Mouse (Mus musculus) gastrocnemius, adult 2 months (tissue): ENCODE results near the gene Ghdc. TPM values are rescaled to one million over a fixed set of nuclear protein-coding genes. Genes with fewer than 3 reads are reported as not detected.

Experiments
- DNase-seq: peaks from one replicate; pipeline ENCODE4 v3.0.0; 2022
- H3K27ac ChIP-seq: fragments of 200-600 bp; 2 replicates; pipeline ENCODE4 v1.8.1; 2022; ENCODE audit warnings: mild to moderate bottlenecking
- H3K4me3 ChIP-seq: fragments of 200-600 bp; 2 replicates; pipeline ENCODE4 v1.8.1; 2022; ENCODE audit warnings: mild to moderate bottlenecking, moderate library complexity
- CTCF ChIP-seq: fragments of 200-600 bp; IDR thresholded peaks from 2 replicates; pipeline ENCODE4 v1.8.1; 2022; ENCODE audit warnings: antibody characterized with exemption, mild to moderate bottlenecking, moderate library complexity
- intact Hi-C: fragments of 180-260 bp; cut with DNase I; formaldehyde crosslinking; loops from one replicate; pipeline ENCODE4 v1.15.1; 2025
- total RNA-seq, 2 experiments: library from RNA; stranded (reverse); gene quantifications; 2 replicates each; pipeline ENCODE4 v1.2.3; 2021

Gene Ghdc
- total RNA-seq, 2 experiments from 2014 or later: 4.3 to 6.9 TPM

DNA sequence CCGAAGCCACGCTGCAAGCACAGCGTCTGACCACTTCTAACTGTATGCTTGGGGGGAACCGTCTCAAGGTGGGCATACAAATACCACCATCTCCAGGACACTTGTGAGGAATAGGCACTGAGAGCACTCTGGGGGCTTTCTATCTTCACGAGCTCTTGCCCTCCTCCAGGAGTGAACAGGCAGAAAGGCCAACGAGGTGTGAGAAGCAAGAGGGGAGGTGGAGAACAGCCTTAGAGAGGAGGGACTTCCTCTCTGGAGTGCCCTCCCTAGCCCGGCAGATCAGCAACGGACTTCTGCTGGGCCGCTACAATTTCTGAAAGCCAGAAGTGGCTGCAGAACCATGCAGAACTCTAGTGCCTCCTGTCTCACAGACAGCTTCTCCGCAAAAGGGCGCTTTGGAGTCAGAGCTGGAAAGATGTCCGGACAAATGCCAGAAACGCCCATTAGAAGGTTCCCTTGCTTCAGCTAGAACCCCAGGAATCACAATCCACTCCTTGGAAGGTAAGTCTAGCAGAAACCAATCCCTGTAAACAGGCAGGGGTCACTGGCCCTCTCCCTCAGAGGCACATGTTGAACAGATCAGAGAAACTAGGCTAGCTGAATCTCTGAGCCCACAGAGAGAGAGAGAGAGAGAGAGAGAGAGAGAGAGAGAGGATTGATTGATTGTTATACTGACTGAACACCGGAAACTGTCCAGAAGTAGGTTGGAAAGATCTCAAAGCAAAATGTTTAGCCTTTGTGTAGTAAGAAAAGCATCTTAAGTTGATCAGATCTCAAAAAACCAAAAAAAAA is 34.6 kb downstream of the Ghdc start:
- DNase-seq: no peak
- Histone ChIP-seq H3K27ac (peak overlapping the region; percentile 95), H3K4me3 (peak overlapping the region; percentile 92)
- TF ChIP-seq CTCF: no peak
- intact Hi-C loops: no loop called here

DNA sequence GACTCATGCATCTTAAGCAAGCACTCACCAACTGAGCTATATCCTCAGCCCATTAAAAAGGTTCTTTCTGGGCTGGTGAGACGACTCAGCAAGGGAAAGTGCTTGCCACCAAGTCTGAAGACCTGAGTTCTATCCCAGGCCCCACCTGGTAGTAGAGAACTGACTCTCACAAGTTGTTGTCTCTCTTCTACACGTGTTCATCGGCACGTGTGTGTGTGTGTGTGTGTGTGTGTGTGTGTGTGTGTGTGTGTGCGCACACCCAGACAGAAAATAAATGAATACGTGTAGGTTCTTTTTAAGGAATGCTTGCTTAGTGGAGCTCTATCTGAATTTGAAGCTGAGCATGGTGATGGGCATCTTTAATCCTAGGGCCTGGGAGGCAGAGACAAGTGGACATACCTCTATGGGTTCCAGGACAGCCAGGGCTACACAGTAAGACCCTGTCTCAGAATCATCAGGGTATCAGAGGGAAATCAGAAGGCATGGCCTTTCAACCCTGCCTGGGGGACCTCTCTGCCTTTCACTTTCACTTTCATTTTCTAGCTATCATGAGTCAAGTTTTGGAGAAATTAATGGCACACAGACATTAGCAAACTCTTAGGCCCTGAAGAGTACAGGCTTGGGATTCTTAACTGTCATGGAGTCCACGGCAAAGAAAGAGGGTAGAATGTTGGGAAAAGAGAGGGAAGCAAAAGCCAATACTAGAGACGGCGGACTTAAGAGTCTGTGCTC is 35.5 kb downstream of the Ghdc start:
- intact Hi-C loops: no loop called here
- TF ChIP-seq CTCF: no peak
- DNase-seq: no peak
- Histone ChIP-seq H3K27ac (peak overlapping the region; percentile 95), H3K4me3 (peak overlapping the region; percentile 92)

DNA sequence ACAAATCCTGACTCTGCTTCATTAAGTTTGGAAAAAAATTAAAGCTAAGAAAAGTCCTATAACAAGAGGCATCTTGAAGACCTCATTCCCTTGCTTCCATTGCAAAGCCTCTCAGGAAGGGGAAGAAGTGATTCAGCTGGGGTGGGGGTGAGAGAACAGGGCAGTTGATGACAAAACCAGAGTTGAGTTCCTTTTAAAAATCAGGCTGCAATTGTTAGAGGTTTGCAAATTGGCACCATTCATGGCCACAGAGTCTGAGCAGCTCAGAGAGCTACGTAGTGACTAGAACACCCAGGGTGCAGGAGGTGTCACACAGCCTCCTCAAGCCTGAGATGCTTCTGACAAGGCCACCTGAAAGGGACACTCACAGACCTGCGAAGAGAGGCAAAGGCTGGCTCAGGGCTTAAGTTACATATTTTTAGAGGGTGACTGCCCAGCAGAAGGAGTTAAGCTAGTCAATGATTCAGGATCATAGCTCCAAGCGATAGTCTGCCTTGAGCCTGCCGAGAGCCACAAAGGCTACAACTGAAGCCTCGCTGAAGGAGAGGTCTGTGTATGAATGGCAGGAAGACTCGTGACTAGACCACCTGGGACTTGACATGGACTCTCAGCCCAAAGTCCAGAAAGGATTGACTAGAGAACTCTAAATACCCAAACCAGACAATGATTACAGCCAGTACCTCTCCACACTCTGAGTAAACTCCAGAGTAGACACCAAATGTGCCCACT is 40.1 kb downstream of the Ghdc start:
- no peak for TF ChIP-seq CTCF
- peak overlapping the region; percentile 85 for H3K27ac ChIP-seq
- peak overlapping the region; percentile 28; the same call in 1 of the 2 replicates for H3K4me3 ChIP-seq
- intact Hi-C loops: no loop called here
- DNase-seq: no peak

DNA sequence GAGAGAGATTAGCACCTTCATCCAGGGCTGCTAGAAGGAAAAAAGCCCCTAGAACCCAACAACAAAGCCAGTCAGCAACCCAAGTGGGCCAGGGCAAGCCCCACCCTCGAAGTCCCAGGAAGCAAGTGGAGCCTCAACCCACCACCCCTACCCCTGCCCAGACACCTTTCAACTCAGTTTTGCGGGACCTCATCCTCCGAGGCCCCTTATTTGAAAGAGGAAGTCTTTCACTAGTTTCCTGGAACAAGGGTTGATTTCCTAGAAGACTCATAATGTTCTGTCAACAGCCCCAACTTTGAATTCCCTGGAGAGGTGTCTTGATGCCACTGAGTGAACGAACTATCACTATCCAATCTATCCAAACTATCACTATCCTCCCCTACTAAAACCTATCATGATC is 40.8 kb downstream of the Ghdc start:
- Histone ChIP-seq H3K4me3 (no peak overlapping the region; the same call in 1 of the 2 replicates), H3K27ac (peak overlapping the region; percentile 85)
- intact Hi-C loops: no loop called here
- no peak for TF ChIP-seq CTCF
- DNase-seq: no peak

DNA sequence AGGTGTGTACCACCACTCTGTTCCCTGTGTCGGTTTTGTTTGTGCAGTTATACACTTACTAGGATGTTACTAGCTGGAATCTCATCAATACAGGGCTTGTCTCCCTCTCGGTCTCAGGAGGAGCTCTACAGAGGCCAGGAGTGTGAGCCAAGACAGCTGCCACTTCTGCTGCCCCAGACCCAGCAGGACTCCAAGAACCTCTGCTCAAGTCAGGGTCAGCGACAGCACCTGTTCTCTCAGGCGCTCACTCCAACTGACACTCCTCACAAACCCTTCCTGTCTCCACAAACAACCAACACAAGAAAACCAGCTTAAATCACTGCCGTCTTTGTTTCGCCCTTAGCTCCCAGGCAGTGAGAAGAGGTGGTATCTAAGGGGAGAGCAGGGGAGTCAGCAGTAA is 42.2 kb downstream of the Ghdc start:
- DNase-seq: peak; percentile 69
- Histone ChIP-seq H3K27ac (peak overlapping the region; percentile 85), H3K4me3 (no peak overlapping the region)
- no peak for TF ChIP-seq CTCF
- intact Hi-C loops: no loop called here

DNA sequence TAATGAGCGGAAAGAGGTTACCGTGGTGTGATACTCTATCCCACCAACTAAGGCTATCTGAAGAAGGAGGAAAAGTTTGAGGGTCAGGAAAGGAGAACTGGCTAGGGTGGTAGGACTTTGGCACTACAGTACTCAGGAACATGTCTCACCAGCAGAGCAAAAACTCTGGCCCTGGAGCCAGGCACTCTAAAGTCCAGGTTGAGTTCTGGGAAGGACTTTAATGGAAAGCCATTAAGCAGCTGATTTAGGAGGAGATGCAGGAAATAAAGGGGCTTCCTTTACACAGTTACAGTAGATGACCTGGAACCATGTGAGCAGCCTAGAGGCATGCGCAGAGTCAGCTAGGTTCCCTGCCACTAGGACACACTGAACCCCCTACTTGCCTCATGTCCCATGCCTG is 43.6 kb downstream of the Ghdc start:
- peak overlapping the region; percentile 85 for H3K27ac ChIP-seq
- DNase-seq: no peak
- intact Hi-C loops: no loop called here
- H3K4me3 ChIP-seq: no peak overlapping the region
- no peak for TF ChIP-seq CTCF

DNA sequence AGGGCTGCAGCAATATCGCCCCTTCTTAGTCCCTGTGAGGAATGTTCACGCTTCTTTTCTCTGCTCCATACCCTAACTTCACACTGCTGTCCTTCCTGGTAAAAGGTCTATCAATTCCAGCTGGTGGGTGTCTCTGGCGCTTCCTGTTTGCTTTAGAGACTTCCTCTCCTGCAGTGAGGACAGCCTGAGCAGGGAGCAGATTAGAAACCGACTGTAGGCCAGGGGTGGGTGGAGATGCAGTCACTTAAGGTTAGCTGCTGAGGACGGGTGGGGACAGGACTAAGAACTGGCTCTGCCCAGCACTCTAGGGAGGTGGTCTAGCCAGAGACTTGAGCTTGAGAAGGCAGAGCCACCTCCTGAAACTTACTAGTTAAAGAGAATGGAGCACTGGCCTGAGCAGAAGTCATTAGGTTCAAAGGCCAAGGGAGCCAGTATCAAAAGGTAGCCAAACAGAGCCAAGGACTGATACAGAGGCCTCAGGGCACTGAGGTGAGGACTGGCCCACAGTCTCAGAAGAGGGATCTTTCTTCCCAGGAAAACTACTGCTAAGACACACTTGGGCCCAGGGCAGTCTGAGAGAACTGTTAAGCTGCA is 45.7 kb downstream of the Ghdc start:
- Histone ChIP-seq H3K27ac (peak overlapping the region; percentile 84), H3K4me3 (peak overlapping the region; percentile 7; the same call in 1 of the 2 replicates)
- no peak for DNase-seq
- no peak for TF ChIP-seq CTCF
- intact Hi-C loops: loop anchor here (5.0 kb wide), 1 partner anchor 232 kb away; no protein-coding TSS in a partner anchor

DNA sequence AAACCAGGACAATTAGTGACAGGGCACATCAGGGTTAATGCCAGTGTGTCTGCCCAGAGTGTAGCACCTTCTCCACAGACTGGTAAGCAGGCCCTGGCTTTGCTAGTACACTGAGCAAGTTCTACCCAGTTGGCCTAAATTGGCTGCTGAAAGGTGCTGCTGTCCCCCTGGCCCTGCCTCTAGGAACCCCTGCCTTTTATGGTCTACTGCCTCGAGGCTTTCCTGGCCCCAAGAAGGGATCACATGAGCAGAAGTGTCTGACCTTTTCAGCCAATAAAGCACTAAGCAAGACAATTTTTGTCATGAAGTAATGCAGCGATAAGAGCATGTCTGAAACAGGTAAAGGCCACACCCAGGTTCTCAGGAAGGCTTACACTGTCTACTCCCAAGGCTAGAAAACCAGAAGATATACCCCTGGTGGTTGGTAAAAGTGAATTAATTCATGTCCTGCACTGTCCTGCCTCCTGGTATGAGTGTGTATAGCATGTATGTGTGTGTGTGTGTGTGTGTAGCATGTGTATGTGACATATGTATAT is 48.2 kb downstream of the Ghdc start:
- Histone ChIP-seq H3K27ac (peak overlapping the region; percentile 81), H3K4me3 (no peak overlapping the region)
- intact Hi-C loops: loop anchor here (5.0 kb wide), 1 partner anchor 235 kb away; no protein-coding TSS in a partner anchor
- no peak for TF ChIP-seq CTCF
- DNase-seq: no peak

DNA sequence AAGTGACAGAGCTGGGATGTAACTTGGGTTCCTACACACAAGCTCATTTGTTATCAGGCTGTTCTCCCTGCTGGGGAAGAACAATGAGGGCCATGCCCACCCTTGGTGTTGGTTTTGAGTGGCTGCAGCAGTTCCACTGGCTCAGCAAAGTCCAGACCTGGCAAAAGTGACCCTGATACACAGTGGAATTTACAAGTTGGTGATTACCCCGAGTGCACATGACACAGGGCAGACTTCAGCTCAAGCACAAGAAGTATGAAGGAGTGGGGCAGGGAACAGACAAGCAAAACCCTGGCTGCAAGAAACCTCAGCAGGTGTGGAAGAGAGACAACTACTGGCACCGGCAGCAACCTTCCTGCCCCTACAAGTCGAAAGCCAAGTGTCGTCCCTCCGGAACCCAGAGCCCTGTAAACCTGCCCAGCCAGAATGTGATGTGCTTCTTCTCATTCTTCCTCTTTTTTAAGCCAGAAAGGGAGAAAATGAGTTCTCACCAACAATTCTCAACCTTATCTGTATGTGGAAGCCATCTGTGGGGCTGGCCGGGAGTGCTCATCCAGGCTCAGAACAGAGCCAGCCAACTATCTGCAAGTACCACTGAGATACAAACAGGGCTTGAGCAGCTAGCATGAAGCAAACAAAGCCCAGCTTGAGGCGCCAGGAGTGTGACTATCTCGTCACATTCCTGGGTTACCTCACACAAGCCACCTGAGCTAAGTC is 48.8 kb downstream of the Ghdc start:
- H3K4me3 ChIP-seq: no peak overlapping the region; the same call in 1 of the 2 replicates
- no peak for TF ChIP-seq CTCF
- intact Hi-C loops: loop anchor here (5.0 kb wide), 1 partner anchor 235 kb away; no protein-coding TSS in a partner anchor
- DNase-seq: no peak
- H3K27ac ChIP-seq: peak overlapping the region; percentile 81

DNA sequence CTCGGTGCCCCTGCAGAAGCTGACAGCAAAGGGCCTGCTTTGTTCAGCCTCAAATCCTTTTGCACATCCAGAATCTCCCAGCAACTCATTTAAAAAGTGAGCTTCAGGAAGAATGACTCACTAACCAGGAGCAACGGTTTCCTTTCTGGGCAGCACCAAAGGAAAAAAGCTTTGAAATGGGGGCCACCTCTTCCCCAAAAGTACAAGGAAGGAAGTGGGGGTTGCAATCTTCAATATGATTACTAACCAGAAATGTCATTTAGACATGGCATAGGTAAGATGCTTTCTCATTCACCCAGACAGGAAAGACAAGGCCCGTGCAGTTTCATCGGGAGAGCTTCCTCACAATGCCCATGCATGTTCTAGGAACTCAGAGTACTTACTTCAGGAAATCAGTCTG is 49.5 kb downstream of the Ghdc start:
- DNase-seq: no peak
- H3K4me3 ChIP-seq: peak overlapping the region; percentile 45
- H3K27ac ChIP-seq: peak overlapping the region; percentile 81
- TF ChIP-seq CTCF: no peak
- intact Hi-C loops: loop anchor here (5.0 kb wide), 1 partner anchor 236 kb away; no protein-coding TSS in a partner anchor

DNA sequence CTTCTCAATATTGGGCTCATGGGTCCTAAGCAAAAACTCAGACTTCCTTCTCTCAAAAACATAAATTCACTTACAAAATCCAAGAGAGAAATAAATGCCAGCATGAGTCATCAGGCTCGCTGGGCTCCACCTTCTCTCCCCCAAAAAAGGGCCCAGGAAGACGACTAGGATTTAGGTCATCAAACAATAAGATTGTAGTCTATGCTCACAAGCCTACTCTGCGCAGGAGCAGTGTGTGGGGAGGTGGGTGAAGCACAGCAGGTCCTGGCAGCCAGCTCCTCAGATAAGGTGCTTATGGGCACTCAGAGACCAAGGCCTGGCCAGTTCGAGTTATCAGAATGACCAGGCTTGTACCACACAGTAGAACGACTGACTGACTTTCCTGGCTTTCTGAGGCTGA is 50.4 kb downstream of the Ghdc start:
- no peak for TF ChIP-seq CTCF
- no peak for DNase-seq
- intact Hi-C loops: loop anchor here (5.0 kb wide), 1 partner anchor 237 kb away; no protein-coding TSS in a partner anchor
- H3K27ac ChIP-seq: peak overlapping the region; percentile 81
- H3K4me3 ChIP-seq: peak overlapping the region; percentile 45
